Mouse (Mus musculus) G1E (cell line): ENCODE results near the gene Ank. TPM values are rescaled to one million over a fixed set of nuclear protein-coding genes. Genes with fewer than 3 reads are reported as not detected.

Experiments
- ATAC-seq: 2 replicates; pipeline ENCODE4 v1.8.0; 2016; ENCODE audit warnings: mild to moderate bottlenecking; ENCODE audit not compliant: insufficient number of reproducible peaks, poor library complexity, low FRiP score, severe bottlenecking; ENCODE audit errors: extremely low read depth
- DNase-seq: peaks from one replicate; pipeline ENCODE4 v3.0.0; 2012; ENCODE audit warnings: low spot score
- H3K27me3 ChIP-seq: 2 replicates; pipeline ENCODE4 v1.6.1; 2012; ENCODE audit warnings: mild to moderate bottlenecking, low read length, inconsistent platforms; ENCODE audit not compliant: insufficient read depth
- H3K36me3 ChIP-seq: replicated peaks from 2 replicates; pipeline ENCODE3; 2012; ENCODE audit warnings: mild to moderate bottlenecking, inconsistent platforms
- H3K4me1 ChIP-seq: 2 replicates; pipeline ENCODE4 v1.6.1; 2012; ENCODE audit warnings: low read depth, low read length, inconsistent platforms, mixed read lengths; ENCODE audit not compliant: insufficient read depth
- H3K4me3 ChIP-seq: 2 replicates; pipeline ENCODE4 v1.5.1; 2012; ENCODE audit warnings: low read depth, mild to moderate bottlenecking, inconsistent platforms, low read length, moderate library complexity, mixed read lengths
- H3K9me3 ChIP-seq: replicated peaks from 2 replicates; pipeline ENCODE4 v1.6.1; 2012; ENCODE audit warnings: inconsistent platforms
- CTCF ChIP-seq: IDR thresholded peaks from 2 replicates; pipeline ENCODE4 v1.5.1; 2012; ENCODE audit warnings: low read depth, low read length, inconsistent platforms, mixed read lengths
- GATA1 ChIP-seq: IDR thresholded peaks from 2 replicates; pipeline ENCODE4 v1.6.1; 2012; ENCODE audit warnings: borderline replicate concordance, low read length, inconsistent platforms, mixed read lengths
- GATA2 ChIP-seq: IDR thresholded peaks from 2 replicates; pipeline ENCODE4 v1.6.1; 2012; ENCODE audit warnings: low read depth, low read length, inconsistent platforms, borderline replicate concordance
- POLR2AphosphoS5 ChIP-seq: IDR thresholded peaks from 2 replicates; pipeline ENCODE4 v1.6.1; 2012; ENCODE audit warnings: low read depth, low read length, inconsistent platforms; ENCODE audit not compliant: insufficient replicate concordance
- TAL1 ChIP-seq: conservative IDR thresholded peaks from 2 replicates; pipeline ENCODE4 v1.6.1; 2012; ENCODE audit warnings: low read depth, low read length, inconsistent platforms, mixed read lengths
- polyA plus RNA-seq: library from polyadenylated mRNA; stranded (reverse); fragments of >175 nt; gene quantifications from 2 replicates; pipeline ENCODE4 v1.2.3, GENCODE M21; 2012
- total RNA-seq, 2 experiments: library from RNA; stranded (forward) in 1 of 2; stranded (reverse) in 1 of 2; fragments of 200-1000 nt in 1 of 2; fragments of >200 nt in 1 of 2; fragmentation: Nextera tagmentation in 1 of 2; gene quantifications; 2 replicates each; pipeline ENCODE4 v1.2.3; 2014 to 2017

Gene Ank
- total and polyA plus RNA-seq, 3 experiments = 37.0 to 145 (median 39.2) TPM

DNA sequence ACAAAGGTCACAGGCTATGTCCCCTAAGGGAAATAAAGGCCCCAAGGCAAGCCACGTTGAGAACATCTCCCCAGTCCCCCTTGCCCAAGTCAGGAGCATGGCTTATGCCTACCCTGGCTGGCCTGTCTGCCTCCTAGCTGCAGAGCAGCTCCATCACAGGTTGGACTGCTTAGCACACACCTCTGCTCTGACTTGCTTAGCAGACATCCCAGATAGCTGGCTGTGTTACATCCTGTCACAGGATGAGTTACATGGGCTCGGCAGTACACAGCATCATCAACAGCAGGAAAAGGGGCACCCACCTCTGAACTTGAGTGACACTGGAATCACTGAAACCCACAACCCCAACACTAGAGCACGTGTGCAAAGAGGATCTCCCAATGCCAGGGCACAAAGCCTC is 138.8 kb downstream of the Ank start:
- Histone ChIP-seq H3K9me3 (no peaks in the 10 kb centered on the region), H3K36me3 (peaks cover 93% of the 10 kb centered on the region)

DNA sequence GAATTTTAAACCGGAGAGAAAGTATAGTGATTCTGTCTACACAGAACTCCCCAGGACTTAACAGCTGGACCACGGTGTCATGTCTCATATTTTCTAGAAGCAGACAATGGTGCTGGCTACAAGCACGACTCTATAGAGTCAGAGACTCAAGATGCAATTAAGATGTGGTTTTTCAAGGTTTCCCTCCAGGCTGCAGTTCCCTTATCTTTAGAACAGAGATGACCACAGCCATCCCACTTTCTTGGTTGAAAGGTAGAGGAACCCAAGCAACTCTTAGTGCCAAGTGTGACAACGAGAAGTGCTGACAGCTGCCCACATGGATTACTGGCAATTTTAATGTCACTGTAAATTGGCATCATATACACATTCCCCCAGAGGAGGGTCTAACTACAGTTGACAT is 143.1 kb downstream of the Ank start:
- DNase-seq = no peak
- TF ChIP-seq GATA1 (no peak), CTCF (no peak), TAL1 (no peak), GATA2 (no peak), POLR2AphosphoS5 (no peak)
- H3K9me3 ChIP-seq = no peaks in the 10 kb centered on the region
- peaks cover 26% of the 10 kb centered on the region for H3K4me1 ChIP-seq
- no peaks in the 10 kb centered on the region for H3K27me3 ChIP-seq
- peak; percentile 42 for ATAC-seq
- peaks cover 94% of the 10 kb centered on the region for H3K36me3 ChIP-seq
- no peak overlapping the region for H3K4me3 ChIP-seq

More for the DNA sequence above, 138.8 kb downstream of the Ank start:
- Histone ChIP-seq H3K27me3 (no peaks in the 10 kb centered on the region), H3K4me1 (peaks cover 11% of the 10 kb centered on the region), H3K4me3 (no peak overlapping the region)
- TF ChIP-seq CTCF (no peak), TAL1 (no peak), POLR2AphosphoS5 (no peak), GATA1 (no peak), GATA2 (no peak)
- no peak for ATAC-seq
- no peak for DNase-seq

DNA sequence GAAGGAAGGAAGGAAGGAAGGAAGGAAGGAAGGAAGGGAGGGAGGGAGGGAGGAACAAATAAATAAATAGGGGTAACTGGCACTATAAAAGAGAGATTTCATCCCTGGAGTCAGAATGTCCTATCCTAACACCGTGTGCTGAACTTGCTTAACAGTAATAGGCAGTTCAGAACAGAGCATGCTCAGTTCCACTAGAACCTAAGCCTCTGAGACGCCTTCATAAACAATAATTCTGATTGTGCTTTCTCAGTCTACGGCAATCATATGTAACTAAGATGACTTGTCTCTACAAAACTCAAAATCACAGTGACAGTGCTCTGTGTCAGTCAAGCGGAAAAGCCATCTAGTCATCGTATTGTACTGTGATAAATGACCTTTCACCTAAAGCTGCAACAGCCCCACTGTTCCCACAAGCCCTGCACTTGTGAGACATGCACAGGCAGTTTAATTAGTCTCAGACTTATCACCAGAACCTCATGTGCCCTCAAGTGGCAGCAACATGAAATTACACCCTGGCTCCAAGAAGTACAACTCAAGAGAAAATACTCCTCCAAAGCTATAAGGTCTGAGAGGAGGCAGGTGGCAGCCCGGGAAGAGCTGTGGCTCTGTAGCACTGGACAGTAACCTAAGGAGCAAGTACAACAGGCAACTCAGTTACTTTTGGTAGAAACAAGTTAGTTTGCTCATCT is 146.2 kb downstream of the Ank start:
- no peak for DNase-seq
- Histone ChIP-seq H3K36me3 (peaks cover 91% of the 10 kb centered on the region), H3K4me1 (peaks cover 26% of the 10 kb centered on the region)

DNA sequence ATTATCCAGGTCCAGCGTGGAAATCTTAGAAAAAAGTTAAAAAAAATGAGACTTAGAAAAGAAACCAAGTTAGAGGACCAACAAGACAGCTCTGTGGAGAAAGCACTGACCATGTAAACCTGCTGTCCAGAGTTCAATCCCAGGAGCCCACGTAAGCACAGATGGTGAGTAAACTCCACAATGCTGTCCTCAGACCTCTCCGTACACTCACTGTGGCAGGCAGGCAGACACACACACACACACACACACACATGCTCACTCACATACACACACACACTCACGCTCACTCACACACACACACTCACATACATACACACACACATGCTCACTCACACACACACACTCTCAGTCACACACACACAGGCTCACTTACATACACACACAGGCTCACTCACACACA is 146.8 kb downstream of the Ank start:
- H3K27me3 ChIP-seq = no peaks in the 10 kb centered on the region
- peaks cover 91% of the 10 kb centered on the region for H3K36me3 ChIP-seq
- TF ChIP-seq POLR2AphosphoS5 (no peak), CTCF (no peak), TAL1 (no peak), GATA2 (no peak), GATA1 (no peak)
- DNase-seq (no peak), ATAC-seq (no peak)
- H3K4me3 ChIP-seq = no peak overlapping the region
- H3K4me1 ChIP-seq = peaks cover 26% of the 10 kb centered on the region
- no peaks in the 10 kb centered on the region for H3K9me3 ChIP-seq

More for the DNA sequence above, 146.2 kb downstream of the Ank start:
- H3K9me3 ChIP-seq = no peaks in the 10 kb centered on the region
- H3K4me3 ChIP-seq = no peak overlapping the region
- no peaks in the 10 kb centered on the region for H3K27me3 ChIP-seq
- peak; percentile 71 for ATAC-seq
- TF ChIP-seq TAL1 = no peak
- peak; percentile 80 for TF ChIP-seq CTCF

DNA sequence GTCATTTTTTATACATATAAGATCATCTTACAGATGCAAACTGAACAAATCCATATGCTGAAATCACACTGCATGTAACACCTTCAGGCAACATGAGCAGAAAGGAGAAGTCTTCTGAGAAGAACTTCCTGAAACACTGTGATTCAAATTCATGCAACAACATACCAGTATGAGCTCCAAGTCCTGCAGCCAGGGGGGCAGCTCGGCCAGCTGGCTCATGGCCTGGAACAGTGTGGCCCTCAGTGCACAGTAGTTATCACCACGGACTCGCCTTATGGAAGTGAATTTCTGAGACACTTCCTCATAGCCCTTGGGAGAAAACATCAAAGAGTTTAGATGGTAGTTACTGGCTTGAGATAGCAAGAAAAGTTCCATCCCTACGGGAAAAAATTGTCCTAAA is 149.7 kb downstream of the Ank start:
- no peaks in the 10 kb centered on the region for H3K27me3 ChIP-seq
- DNase-seq (no peak), ATAC-seq (no peak)
- TF ChIP-seq CTCF (no peak), GATA2 (no peak), TAL1 (no peak), GATA1 (no peak), POLR2AphosphoS5 (no peak)
- no peaks in the 10 kb centered on the region for H3K9me3 ChIP-seq
- H3K4me3 ChIP-seq = no peak overlapping the region
- peaks cover 32% of the 10 kb centered on the region for H3K4me1 ChIP-seq
- H3K36me3 ChIP-seq = peaks cover 95% of the 10 kb centered on the region

DNA sequence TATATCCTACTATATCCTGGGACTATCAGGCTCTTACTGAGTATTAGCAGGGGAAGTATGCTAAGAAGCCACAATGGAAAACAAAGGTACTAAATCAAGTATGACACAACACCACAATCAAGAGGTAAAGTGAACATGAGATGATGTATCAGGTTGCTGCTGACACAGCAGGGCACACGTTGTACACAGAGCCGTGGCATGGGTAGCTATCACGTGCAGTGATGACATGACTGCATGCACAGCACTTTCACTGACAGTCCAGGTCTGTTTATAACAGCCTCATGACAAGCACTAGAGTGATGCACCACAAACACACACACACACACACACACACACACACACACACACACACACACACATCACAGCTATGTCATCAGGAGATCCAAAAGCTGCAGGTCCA is 150.8 kb downstream of the Ank start:
- ATAC-seq = no peak
- Histone ChIP-seq H3K4me1 (peaks cover 36% of the 10 kb centered on the region), H3K36me3 (peaks cover 93% of the 10 kb centered on the region), H3K4me3 (no peak overlapping the region), H3K27me3 (no peaks in the 10 kb centered on the region), H3K9me3 (no peaks in the 10 kb centered on the region)
- no peak for DNase-seq
- no peak for TF ChIP-seq CTCF
- TF ChIP-seq GATA1 = no peak
- TF ChIP-seq GATA2 = no peak
- no peak for TF ChIP-seq TAL1
- TF ChIP-seq POLR2AphosphoS5 = no peak
